Mouse (Mus musculus) lung, embryonic 14.5 days (tissue): Measurements from ENCODE around the gene Gopc. TPM values are rescaled to one million over a fixed set of nuclear protein-coding genes. Genes with fewer than 3 reads are reported as not detected.

ENCODE experiments used
- ATAC-seq: fragments of 200-750 bp; cut with Nextera tagmentation; 2 replicates; pipeline ENCODE4 v1.8.0; 2017; ENCODE audit warnings: mild to moderate bottlenecking, moderate TSS enrichment, moderate library complexity; ENCODE audit not compliant: insufficient read depth
- DNase-seq: peaks from one replicate; pipeline ENCODE4 v3.0.0-alpha.2; 2015
- H3K27ac ChIP-seq: fragments of 300-500 bp; sonication (generic); 2 replicates; pipeline ENCODE4 v1.5.1; 2014; ENCODE audit warnings: low read depth, mild to moderate bottlenecking, moderate library complexity
- H3K27me3 ChIP-seq: fragments of 300-500 bp; sonication (generic); 2 replicates; pipeline ENCODE4 v1.6.1; 2014; ENCODE audit warnings: low read length, control low read depth; ENCODE audit not compliant: insufficient read depth
- H3K36me3 ChIP-seq: fragments of 300-500 bp; sonication (generic); 2 replicates; pipeline ENCODE4 v1.6.1; 2014; ENCODE audit warnings: control low read depth; ENCODE audit not compliant: insufficient read depth
- H3K4me1 ChIP-seq: fragments of 300-500 bp; sonication (generic); 2 replicates; pipeline ENCODE4 v1.6.1; 2014; ENCODE audit warnings: antibody characterized with exemption, control low read depth; ENCODE audit not compliant: insufficient read depth
- H3K4me2 ChIP-seq: fragments of 300-500 bp; sonication (generic); 2 replicates; pipeline ENCODE4 v1.6.1; 2014; ENCODE audit warnings: mild to moderate bottlenecking
- H3K4me3 ChIP-seq: fragments of 300-500 bp; sonication (generic); 2 replicates; pipeline ENCODE4 v1.5.1; 2014; ENCODE audit warnings: low read depth, low read length
- H3K9ac ChIP-seq: fragments of 300-500 bp; sonication (generic); 2 replicates; pipeline ENCODE4 v1.6.1; 2014
- H3K9me3 ChIP-seq: fragments of 300-500 bp; sonication (generic); 2 replicates; pipeline ENCODE4 v1.6.1; 2016; ENCODE audit warnings: low read depth, low read length, control low read depth
- CTCF ChIP-seq: IDR thresholded peaks from 2 replicates; pipeline ENCODE4 v1.5.1; 2016; ENCODE audit warnings: antibody characterized with exemption, low read depth
- WGBS: fragments of 180-500 bp; shearing (Covaris S2); extraction: QIAGEN DNeasy Blood & Tissue Kit; methylation state at CpG from one replicate; pipeline ENCODE4 v1.1.7; 2014; 5-methylcytosine and 5-hydroxymethylcytosine counted together
- polyA plus RNA-seq: library from polyadenylated mRNA; unstranded; fragments of >200 nt; fragmentation: Nextera tagmentation; extraction: Ambion mirVana; gene quantifications from 2 replicates; pipeline ENCODE4 v1.2.1, GENCODE M21; 2014

Gopc gene
- polyA plus RNA-seq, 1 experiment from 2014 or later: 22.6 TPM

DNA sequence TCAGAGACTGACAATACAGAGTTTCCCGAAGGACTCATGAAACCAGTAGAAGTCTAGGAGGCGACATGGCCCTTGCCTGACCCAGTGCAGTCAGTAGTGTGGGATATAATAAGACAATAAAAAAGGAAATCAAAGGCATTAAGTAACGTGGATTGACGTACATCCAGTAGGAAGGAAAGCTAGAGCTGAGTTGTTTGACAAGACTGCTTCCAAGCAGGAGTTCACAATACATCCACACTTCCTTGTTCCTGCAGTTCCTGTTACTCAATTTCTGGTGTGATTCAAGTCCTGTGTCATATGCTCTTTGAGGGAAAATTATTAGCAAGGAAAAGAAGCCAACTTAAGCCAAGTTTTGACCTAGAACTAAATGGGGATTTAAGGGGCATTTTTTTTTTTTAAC lies 37.5 kb upstream of the Gopc start:
- Histone ChIP-seq H3K9ac (no peak overlapping the region), H3K27ac (no peak overlapping the region), H3K4me1 (peaks cover 7% of the 10 kb centered on the region), H3K4me3 (peak overlapping the region; percentile 96; the same call in 1 of the 2 replicates), H3K27me3 (no peaks in the 10 kb centered on the region), H3K9me3 (no peaks in the 10 kb centered on the region), H3K36me3 (no peaks in the 10 kb centered on the region), H3K4me2 (peak overlapping the region; percentile 81)
- DNase-seq (no peak), ATAC-seq (no peak)
- WGBS: 68% methylated on average over 4 of the region's 4 CpGs
- no peak for TF ChIP-seq CTCF

GRCm38 (mm10) chr10:52418931-52419330 lies 37.0 kb upstream of the Gopc start:
- Histone ChIP-seq H3K9ac (peak overlapping the region; percentile 93), H3K36me3 (no peaks in the 10 kb centered on the region), H3K4me2 (peak overlapping the region; percentile 81), H3K27ac (no peak overlapping the region; the same call in 1 of the 2 replicates), H3K4me1 (peaks cover 7% of the 10 kb centered on the region), H3K9me3 (no peaks in the 10 kb centered on the region), H3K27me3 (no peaks in the 10 kb centered on the region), H3K4me3 (peak overlapping the region; percentile 96)
- 46% methylated on average over 5 of the region's 5 CpGs for WGBS
- DNase-seq (no peak), ATAC-seq (no peak)
- no peak for TF ChIP-seq CTCF

GRCm38 (mm10) chr10:52417998-52418860 lies 36.3 kb upstream of the Gopc start:
- peak; percentile 35; the same call in 1 of the 2 replicates for ATAC-seq
- peak; percentile 49 for DNase-seq
- no peaks in the 10 kb centered on the region for H3K36me3 ChIP-seq
- peak overlapping the region; percentile 81 for H3K4me2 ChIP-seq
- no peaks in the 10 kb centered on the region for H3K9me3 ChIP-seq
- H3K4me1 ChIP-seq: peaks cover 7% of the 10 kb centered on the region
- TF ChIP-seq CTCF: no peak
- H3K4me3 ChIP-seq: peak overlapping the region; percentile 96
- 1% methylated on average over 39 of the region's 39 CpGs for WGBS
- no peaks in the 10 kb centered on the region for H3K27me3 ChIP-seq
- H3K9ac ChIP-seq: peak overlapping the region; percentile 93
- H3K27ac ChIP-seq: peak overlapping the region; percentile 90

GRCm38 (mm10) chr10:52417299-52417997 lies 35.5 kb upstream of the Gopc start, which contains the start of gene Nus1:
TSS of gene Nus1 (plus strand) at chr10:52417547.
- DNase-seq (peak; percentile 98), ATAC-seq (peak; percentile 99)
- H3K27ac ChIP-seq: peak within 1 kb of the TSS; percentile 90
- peak within 1 kb of the TSS; percentile 81 for H3K4me2 ChIP-seq
- WGBS: under 1% methylated on average over 78 of the region's 79 CpGs
- H3K4me3 ChIP-seq: peak within 1 kb of the TSS; percentile 96
- H3K27me3 ChIP-seq: no peaks in the 10 kb centered on the region
- H3K9me3 ChIP-seq: no peaks in the 10 kb centered on the region
- TF ChIP-seq CTCF: peak; percentile 93
- peak within 1 kb of the TSS; percentile 93 for H3K9ac ChIP-seq
- peaks cover 7% of the 10 kb centered on the region for H3K4me1 ChIP-seq
- no peaks in the 10 kb centered on the region for H3K36me3 ChIP-seq

GRCm38 (mm10) chr10:52416458-52416857 lies 34.5 kb upstream of the Gopc start:
- peak overlapping the region; percentile 52 for H3K9ac ChIP-seq
- peaks cover 7% of the 10 kb centered on the region for H3K4me1 ChIP-seq
- H3K36me3 ChIP-seq: no peaks in the 10 kb centered on the region
- DNase-seq (peak; percentile 13), ATAC-seq (no peak)
- H3K4me2 ChIP-seq: peak overlapping the region; percentile 57
- WGBS: 37% methylated on average over 2 of the region's 2 CpGs
- no peaks in the 10 kb centered on the region for H3K9me3 ChIP-seq
- peak overlapping the region; percentile 96 for H3K4me3 ChIP-seq
- no peak for TF ChIP-seq CTCF
- H3K27ac ChIP-seq: no peak overlapping the region
- H3K27me3 ChIP-seq: no peaks in the 10 kb centered on the region

- H3K9ac ChIP-seq: no peak overlapping the region
- 79% methylated on average over 2 of the region's 2 CpGs for whole genome bisulfite sequencing
- ATAC-seq (no peak), DNase-seq (no peak)
- no peak overlapping the region for H3K4me2 ChIP-seq
- H3K4me3 ChIP-seq: no peak overlapping the region
- H3K9me3 ChIP-seq: no peaks in the 10 kb centered on the region
- H3K4me1 ChIP-seq: peaks cover 7% of the 10 kb centered on the region
- no peak overlapping the region for H3K27ac ChIP-seq
- no peaks in the 10 kb centered on the region for H3K36me3 ChIP-seq
- no peak for TF ChIP-seq CTCF
- H3K27me3 ChIP-seq: no peaks in the 10 kb centered on the region
Observed at GRCm38 (mm10) chr10:52415020-52415419, 33.1 kb upstream of the Gopc start.

- no peak for TF ChIP-seq CTCF
- DNase-seq (no peak), ATAC-seq (no peak)
- Histone ChIP-seq H3K4me1 (no peaks in the 10 kb centered on the region), H3K4me3 (no peak overlapping the region), H3K36me3 (no peaks in the 10 kb centered on the region), H3K27ac (no peak overlapping the region), H3K9me3 (no peaks in the 10 kb centered on the region), H3K4me2 (no peak overlapping the region), H3K27me3 (no peaks in the 10 kb centered on the region), H3K9ac (no peak overlapping the region)
- WGBS: 88% methylated on average over 2 of the region's 2 CpGs
Observed at GRCm38 (mm10) chr10:52407526-52407925, 25.6 kb upstream of the Gopc start.
